ENCODE assay signal across 14 mouse cellular contexts in the genomic region with DNA sequence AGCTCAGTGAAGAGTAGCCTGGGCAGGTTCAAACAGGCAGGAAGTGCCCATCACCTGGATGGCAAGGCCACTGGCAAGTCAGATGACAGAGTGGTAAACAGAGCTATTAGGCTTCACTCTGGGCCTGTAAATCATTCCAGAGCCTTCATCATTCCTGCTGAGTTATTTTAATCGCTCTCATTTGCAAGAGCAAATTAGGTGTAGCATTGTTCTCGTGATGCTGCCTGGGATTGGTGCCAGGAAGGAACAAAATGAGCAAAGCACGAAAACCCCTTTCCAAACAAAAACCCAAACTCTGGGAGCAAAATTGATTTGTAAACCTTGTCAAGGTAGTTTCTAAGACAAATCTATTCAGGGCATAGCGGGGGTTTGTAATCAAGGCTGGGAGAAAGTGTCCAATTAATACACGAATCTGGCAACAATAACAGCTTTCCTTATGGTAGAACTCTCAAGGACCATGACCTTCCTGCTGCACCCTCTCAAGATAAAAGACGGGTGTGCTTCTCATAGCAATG.
DNase-seq lines count a peak whose midpoint lies in the region; ATAC-seq and TF ChIP-seq lines count a peak whose summit lies in the region.
"Had no signal": no experiment of that assay in that cellular context is flagged by ENCODE, and none has a peak within 500 bp of the region (broad histone marks: within the 10 kb centered on the region; RNA-seq: fewer than 3 reads in every experiment).

No protein-coding gene starts in this region.

- H3K27me3 ChIP-seq in kidney, postnatal 0 days (ENCODE audit: insufficient read depth, low read length), result no peaks in the 10 kb centered on the region
- H3K27me3 ChIP-seq in kidney, embryonic 16.5 days (ENCODE audit: insufficient read depth, low read length), result no peaks in the 10 kb centered on the region
- H3K27me3 ChIP-seq in hindbrain, embryonic 15.5 days, result no peaks in the 10 kb centered on the region
- no peaks in the 10 kb centered on the region for H3K27me3 ChIP-seq in liver, embryonic 11.5 days (replicated peaks; ENCODE audit: control insufficient read depth, insufficient read depth, low read length)
- H3K27me3 ChIP-seq: liver, embryonic 15.5 days; midbrain, embryonic 13.5 days had no signal

- TF ChIP-seq CTCF in kidney, postnatal 0 days (IDR thresholded peaks at IDR 0.05; ENCODE audit: low read depth), result no peak

- H3K36me3 ChIP-seq in kidney, postnatal 0 days (ENCODE audit: insufficient read depth, low read length), result no peaks in the 10 kb centered on the region
- H3K36me3 ChIP-seq in kidney, embryonic 16.5 days (ENCODE audit: insufficient read depth, low read length), result no peaks in the 10 kb centered on the region
- no peaks in the 10 kb centered on the region for H3K36me3 ChIP-seq in hindbrain, embryonic 15.5 days
- H3K36me3 ChIP-seq in liver, embryonic 11.5 days (ENCODE audit: control insufficient read depth, insufficient read depth, low read length), result no peaks in the 10 kb centered on the region
- H3K36me3 ChIP-seq: liver, embryonic 15.5 days; midbrain, embryonic 13.5 days had no signal

- ATAC-seq in kidney, postnatal 0 days (replicated peaks; ENCODE audit: low FRiP score, low read depth), result no peak
- no peak for ATAC-seq in kidney, embryonic 16.5 days (ENCODE audit: low FRiP score, low TSS enrichment)
- peak; percentile 59 for ATAC-seq in hindbrain, embryonic 15.5 days (ENCODE audit: low FRiP score, low read depth)
- no peak for ATAC-seq in liver, embryonic 11.5 days (replicated peaks; ENCODE audit: low FRiP score)
- ATAC-seq: CD4-positive, CD25-positive, alpha-beta regulatory T cell, adult 4 months; midbrain, embryonic 13.5 days had no signal

- no peak overlapping the region for H3K4me3 ChIP-seq in kidney, postnatal 0 days (replicated peaks; ENCODE audit: low read depth, low read length)
- no peak overlapping the region for H3K4me3 ChIP-seq in kidney, embryonic 16.5 days (ENCODE audit: low read length)
- no peak overlapping the region for H3K4me3 ChIP-seq in hindbrain, embryonic 15.5 days
- H3K4me3 ChIP-seq in liver, embryonic 11.5 days (ENCODE audit: low read depth, low read length), result no peak overlapping the region
- H3K4me3 ChIP-seq: liver, embryonic 15.5 days; midbrain, embryonic 13.5 days had no signal

- no peak overlapping the region for H3K4me2 ChIP-seq in kidney, postnatal 0 days (ENCODE audit: low read length)
- no peak overlapping the region for H3K4me2 ChIP-seq in kidney, embryonic 16.5 days (replicated peaks; ENCODE audit: low read depth, low read length)
- H3K4me2 ChIP-seq in hindbrain, embryonic 15.5 days, result no peak overlapping the region
- no peak overlapping the region for H3K4me2 ChIP-seq in liver, embryonic 11.5 days
- H3K4me2 ChIP-seq: liver, embryonic 15.5 days; midbrain, embryonic 13.5 days had no signal

- H3K27ac ChIP-seq in kidney, postnatal 0 days, result no peak overlapping the region
- H3K27ac ChIP-seq in kidney, embryonic 16.5 days (ENCODE audit: low read length), result no peak overlapping the region
- H3K27ac ChIP-seq in hindbrain, embryonic 15.5 days (replicated peaks), result peak overlapping the region; percentile 57
- no peak overlapping the region for H3K27ac ChIP-seq in liver, embryonic 11.5 days (ENCODE audit: low read depth, low read length)
- H3K27ac ChIP-seq: liver, embryonic 15.5 days; midbrain, embryonic 13.5 days had no signal

- no peak overlapping the region for H3K9ac ChIP-seq in kidney, postnatal 0 days (ENCODE audit: low read depth, low read length)
- H3K9ac ChIP-seq in kidney, embryonic 16.5 days (replicated peaks; ENCODE audit: low read length), result no peak overlapping the region
- H3K9ac ChIP-seq in hindbrain, embryonic 15.5 days, result no peak overlapping the region
- H3K9ac ChIP-seq in liver, embryonic 11.5 days (ENCODE audit: low read depth, low read length), result no peak overlapping the region
- H3K9ac ChIP-seq: liver, embryonic 15.5 days; midbrain, embryonic 13.5 days had no signal

- H3K4me1 ChIP-seq in kidney, postnatal 0 days (replicated peaks; ENCODE audit: insufficient read depth, low read length), result no peaks in the 10 kb centered on the region
- no peaks in the 10 kb centered on the region for H3K4me1 ChIP-seq in kidney, embryonic 16.5 days (ENCODE audit: insufficient read depth, low read length)
- H3K4me1 ChIP-seq in hindbrain, embryonic 15.5 days (replicated peaks), result peaks cover 7% of the 10 kb centered on the region
- H3K4me1 ChIP-seq in liver, embryonic 11.5 days (replicated peaks; ENCODE audit: control insufficient read depth, insufficient read depth, low read length), result no peaks in the 10 kb centered on the region
- H3K4me1 ChIP-seq: liver, embryonic 15.5 days; midbrain, embryonic 13.5 days had no signal

- H3K9me3 ChIP-seq in kidney, postnatal 0 days (replicated peaks; ENCODE audit: low read length), result no peaks in the 10 kb centered on the region
- no peaks in the 10 kb centered on the region for H3K9me3 ChIP-seq in kidney, embryonic 16.5 days (ENCODE audit: low read length)
- no peaks in the 10 kb centered on the region for H3K9me3 ChIP-seq in hindbrain, embryonic 15.5 days
- no peaks in the 10 kb centered on the region for H3K9me3 ChIP-seq in liver, embryonic 11.5 days (ENCODE audit: control insufficient read depth, low read length)
- H3K9me3 ChIP-seq: liver, embryonic 15.5 days; midbrain, embryonic 13.5 days had no signal

- peak; percentile 7 for DNase-seq in kidney, postnatal 0 days (ENCODE audit: low spot score)
- peak; percentile 22 for DNase-seq in right cerebral cortex, adult 18-20 months
- DNase-seq in right cerebral cortex, postnatal 36 days (ENCODE audit: low spot score in 2 of 2), result no peak
- DNase-seq in right cerebral cortex, postnatal 4 days, result peak; percentile 6
- no peak for DNase-seq in gastrocnemius, postnatal 25 days
- no peak for DNase-seq in liver, embryonic 11.5 days (ENCODE audit: low spot score)
- DNase-seq: cerebellum, adult 2 months; heart, adult 18-20 months; thymus, postnatal 36 days had no signal

- 49% methylated on average over 6 of the region's 6 CpGs for WGBS in kidney, postnatal 0 days
- WGBS in kidney, embryonic 16.5 days, result 51% methylated on average over 6 of the region's 6 CpGs
- 40% methylated on average over 6 of the region's 6 CpGs for WGBS in hindbrain, embryonic 15.5 days
- WGBS in liver, embryonic 11.5 days, result 68% methylated on average over 6 of the region's 6 CpGs

Comparison
In these comparisons a context has a peak if more than half of its experiments do, and no peak if none do; other contexts are left out.
1. DNase-seq: peak in kidney, postnatal 0 days (single experiment), right cerebral cortex, adult 18-20 months (single experiment) and right cerebral cortex, postnatal 4 days (single experiment); none in right cerebral cortex, postnatal 36 days (0 of 2), gastrocnemius, postnatal 25 days (single experiment) and liver, embryonic 11.5 days (single experiment).